Mouse (Mus musculus) mouse trophoblast stem cell (cell line): ENCODE data around the gene Kmt2b.

Experiments
- in situ Hi-C, 2 experiments: fragments of 300-500 bp; cut with MseI, MboI; formaldehyde crosslinking; loops; 2 replicates in 1 of 2; 3 replicates in 1 of 2; pipeline ENCODE4 v1.15.1; 2025

Kmt2b gene

GRCm38 (mm10) chr7:30534633-30535577 lies 53.6 kb downstream of the Kmt2b start, which contains the start of gene Arhgap33:
Arhgap33 (minus strand) TSS chr7:30535060.
- in situ Hi-C loops: no loop called here

GRCm38 (mm10) chr7:30533941-30534632 lies 54.4 kb downstream of the Kmt2b start:
- in situ Hi-C loops: no loop called here

- in situ Hi-C loops: no loop called here
These were observed 55.6 kb downstream of the Kmt2b start for GRCm38 (mm10) chr7:30532931-30533330.

- in situ Hi-C loops: no loop called here
These were observed 57.2 kb downstream of the Kmt2b start for GRCm38 (mm10) chr7:30531291-30531815.

- in situ Hi-C loops: no loop called here
These were observed 61.5 kb downstream of the Kmt2b start for GRCm38 (mm10) chr7:30526981-30527380.

GRCm38 (mm10) chr7:30526399-30526798 lies 62.1 kb downstream of the Kmt2b start:
- in situ Hi-C loops: no loop called here

GRCm38 (mm10) chr7:30525954-30526353 lies 62.6 kb downstream of the Kmt2b start:
- in situ Hi-C loops: no loop called here

- in situ Hi-C loops: no loop called here
These were observed 64.0 kb downstream of the Kmt2b start for GRCm38 (mm10) chr7:30524487-30524886.

GRCm38 (mm10) chr7:30522871-30523270 lies 65.7 kb downstream of the Kmt2b start:
- in situ Hi-C loops: no loop called here

GRCm38 (mm10) chr7:30520856-30521255 lies 67.7 kb downstream of the Kmt2b start:
- in situ Hi-C loops: no loop called here

GRCm38 (mm10) chr7:30520396-30520795 lies 68.1 kb downstream of the Kmt2b start:
- in situ Hi-C loops: no loop called here
